Mouse (Mus musculus): ENCODE results near the gene Pla2g4e.

Pla2g4e gene

GRCm38 (mm10) chr2:120153586-120154360, 91.4 kb downstream of the Pla2g4e start:
- DNase-seq (ENCODE audit: low spot score), result peak; percentile 15

- DNase-seq (ENCODE audit: low spot score), result no peak
Measured at GRCm38 (mm10) chr2:120150571-120150970, 94.6 kb downstream of the Pla2g4e start.

GRCm38 (mm10) chr2:120149634-120150033, 95.5 kb downstream of the Pla2g4e start:
- no peak for DNase-seq (ENCODE audit: low spot score)

- DNase-seq (ENCODE audit: low spot score), result no peak
Measured at GRCm38 (mm10) chr2:120147999-120148398, 97.1 kb downstream of the Pla2g4e start.

GRCm38 (mm10) chr2:120147364-120147763, 97.8 kb downstream of the Pla2g4e start:
- no peak for DNase-seq (ENCODE audit: low spot score)

- DNase-seq (ENCODE audit: low spot score), result no peak
Measured at GRCm38 (mm10) chr2:120146543-120146942, 98.6 kb downstream of the Pla2g4e start.

- DNase-seq (ENCODE audit: low spot score), result no peak
Measured at GRCm38 (mm10) chr2:120144390-120144789, 100.7 kb downstream of the Pla2g4e start.

- no peak for DNase-seq (ENCODE audit: low spot score)
Measured at GRCm38 (mm10) chr2:120142336-120142735, 102.8 kb downstream of the Pla2g4e start.

GRCm38 (mm10) chr2:120141671-120142070, 103.5 kb downstream of the Pla2g4e start:
- no peak for DNase-seq (ENCODE audit: low spot score)

- no peak for DNase-seq (ENCODE audit: low spot score)
Measured at GRCm38 (mm10) chr2:120140326-120140725, 104.8 kb downstream of the Pla2g4e start.

- no peak for DNase-seq (ENCODE audit: low spot score)
Measured at GRCm38 (mm10) chr2:120139091-120139490, 106.0 kb downstream of the Pla2g4e start.

GRCm38 (mm10) chr2:120137281-120137680, 107.9 kb downstream of the Pla2g4e start:
- no peak for DNase-seq (ENCODE audit: low spot score)

- no peak for DNase-seq (ENCODE audit: low spot score)
Measured at GRCm38 (mm10) chr2:120134453-120135075, 110.6 kb downstream of the Pla2g4e start.

GRCm38 (mm10) chr2:120131881-120132280, 113.3 kb downstream of the Pla2g4e start:
- no peak for DNase-seq (ENCODE audit: low spot score)

GRCm38 (mm10) chr2:120129252-120129908, 115.8 kb downstream of the Pla2g4e start:
- no peak for DNase-seq (ENCODE audit: low spot score)

- DNase-seq (ENCODE audit: low spot score), result no peak
Measured at GRCm38 (mm10) chr2:120128611-120129051, 116.5 kb downstream of the Pla2g4e start.

- no peak for DNase-seq (ENCODE audit: low spot score)
Measured at GRCm38 (mm10) chr2:120128011-120128410, 117.1 kb downstream of the Pla2g4e start.

- DNase-seq (ENCODE audit: low spot score), result no peak
Measured at GRCm38 (mm10) chr2:120126901-120127300, 118.2 kb downstream of the Pla2g4e start.

GRCm38 (mm10) chr2:120126408-120126807, 118.7 kb downstream of the Pla2g4e start:
- DNase-seq (ENCODE audit: low spot score), result no peak

- no peak for DNase-seq (ENCODE audit: low spot score)
Measured at GRCm38 (mm10) chr2:120125461-120125860, 119.7 kb downstream of the Pla2g4e start.

- no peak for DNase-seq (ENCODE audit: low spot score)
Measured at GRCm38 (mm10) chr2:120124946-120125345, 120.2 kb downstream of the Pla2g4e start.

GRCm38 (mm10) chr2:120124096-120124495, 121.0 kb downstream of the Pla2g4e start:
- no peak for DNase-seq (ENCODE audit: low spot score)

GRCm38 (mm10) chr2:120122983-120123382, 122.2 kb downstream of the Pla2g4e start:
- DNase-seq (ENCODE audit: low spot score), result no peak
